Mouse (Mus musculus) telencephalon, adult 2 months (tissue): ENCODE measurements at regions not wholly inside any gene's neighbourhood (a gene's known extent, or its start where the extent isn't known, plus 50 kb on each side); places are given as distances from the start of the nearest gene placed in this dataset.

Experiments
- DNase-seq: peaks from one replicate; pipeline ENCODE4 v3.0.0-alpha.2; 2011; ENCODE audit warnings: low read depth, low spot score

GRCm38 (mm10) chr13:60007593-60007992, 169.6 kb downstream of the Gas1 start:
- DNase-seq: no peak

GRCm38 (mm10) chr13:60007031-60007430, 170.1 kb downstream of the Gas1 start:
- no peak for DNase-seq

- no peak for DNase-seq
Observed at GRCm38 (mm10) chr13:60004611-60005010, 172.6 kb downstream of the Gas1 start.

GRCm38 (mm10) chr13:60002098-60002497, 175.1 kb downstream of the Gas1 start:
- DNase-seq: no peak

GRCm38 (mm10) chr13:60001637-60002036, 175.5 kb downstream of the Gas1 start:
- no peak for DNase-seq

- DNase-seq: no peak
Observed at GRCm38 (mm10) chr13:60000618-60001347, 176.4 kb downstream of the Gas1 start.

GRCm38 (mm10) chr13:59997431-59997830, 174.5 kb upstream of the Tut7 start:
- DNase-seq: no peak

GRCm38 (mm10) chr13:59996146-59996814, 173.3 kb upstream of the Tut7 start:
- DNase-seq: no peak

GRCm38 (mm10) chr13:59992780-59993501, 170.0 kb upstream of the Tut7 start:
- no peak for DNase-seq

- no peak for DNase-seq
Observed at GRCm38 (mm10) chr13:59992346-59992745, 169.4 kb upstream of the Tut7 start.

GRCm38 (mm10) chr13:59990402-59991280, 167.7 kb upstream of the Tut7 start:
- DNase-seq: no peak

- no peak for DNase-seq
Observed at GRCm38 (mm10) chr13:59988393-59988965, 165.5 kb upstream of the Tut7 start.

- DNase-seq: no peak
Observed at GRCm38 (mm10) chr13:59976425-59976824, 153.5 kb upstream of the Tut7 start.

GRCm38 (mm10) chr13:59972093-59972427, 149.1 kb upstream of the Tut7 start:
- DNase-seq: no peak

- no peak for DNase-seq
Observed at GRCm38 (mm10) chr13:59971231-59972092, 148.5 kb upstream of the Tut7 start.

- no peak for DNase-seq
Observed at GRCm38 (mm10) chr13:59970430-59970829, 147.5 kb upstream of the Tut7 start.

- DNase-seq: no peak
Observed at GRCm38 (mm10) chr13:59969484-59969883, 146.5 kb upstream of the Tut7 start.

- no peak for DNase-seq
Observed at GRCm38 (mm10) chr13:59968584-59969240, 145.8 kb upstream of the Tut7 start.

- no peak for DNase-seq
Observed at GRCm38 (mm10) chr13:59966535-59967255, 143.7 kb upstream of the Tut7 start.
